Mouse (Mus musculus) kidney, adult 11 months (tissue): ENCODE results near the gene Adamts16.
"Not testable (repeated sequence)": the region's sequence is repeated elsewhere in the genome, so short reads cannot be mapped to it uniquely, and the experiment has no call there.

Experiments
- DNase-seq: peaks from one replicate; pipeline ENCODE4 v3.0.0; 2022

Adamts16 gene

DNA sequence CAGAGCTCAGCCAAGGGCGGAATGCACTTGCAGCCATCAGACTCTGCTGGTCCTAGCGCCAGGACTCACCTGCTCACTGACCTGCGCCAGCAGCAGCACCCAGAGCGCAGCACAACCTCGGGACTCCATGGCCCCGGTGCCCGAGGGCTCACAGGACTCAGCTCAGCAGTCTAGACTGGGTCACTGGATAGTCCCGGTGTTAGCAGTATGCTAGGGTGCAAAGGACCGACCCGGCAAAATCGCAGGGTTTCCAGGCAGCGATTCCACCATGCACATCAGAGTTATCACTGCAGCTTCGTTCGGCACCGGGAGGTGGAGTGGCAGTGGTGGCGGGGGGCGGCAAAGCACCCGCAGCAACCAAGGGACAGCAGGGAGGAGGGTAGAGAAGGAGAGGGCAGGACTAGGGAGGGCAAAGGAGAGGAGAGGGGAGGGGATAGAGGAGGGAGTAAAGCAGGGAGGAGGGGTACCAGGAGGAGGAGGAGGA lies at the start of gene Adamts16:
TSS of gene Adamts16 (minus strand) at position 391 of the 484 bp plus-strand sequence.
- peak; percentile 18 for DNase-seq

DNA sequence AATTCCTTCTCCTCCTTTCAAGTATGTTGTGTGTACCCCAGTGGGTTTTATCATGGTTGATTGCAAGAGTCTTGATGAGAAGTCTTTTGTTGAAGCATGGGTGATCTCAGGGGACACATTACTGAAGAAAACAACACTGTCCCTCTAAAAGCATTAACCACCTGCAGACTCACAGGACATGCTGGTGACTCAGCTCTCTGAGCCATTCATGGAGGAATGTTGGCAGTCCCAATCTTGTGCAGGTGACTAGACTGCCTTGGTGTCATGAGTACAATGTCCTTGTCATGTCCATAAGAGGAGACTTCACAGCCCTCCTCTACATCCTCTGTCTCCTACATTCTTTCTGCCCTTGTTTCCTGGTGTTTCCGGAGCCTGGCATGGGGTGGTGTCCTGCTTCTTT lies 45.5 kb upstream of the Adamts16 start:
- no peak for DNase-seq

DNA sequence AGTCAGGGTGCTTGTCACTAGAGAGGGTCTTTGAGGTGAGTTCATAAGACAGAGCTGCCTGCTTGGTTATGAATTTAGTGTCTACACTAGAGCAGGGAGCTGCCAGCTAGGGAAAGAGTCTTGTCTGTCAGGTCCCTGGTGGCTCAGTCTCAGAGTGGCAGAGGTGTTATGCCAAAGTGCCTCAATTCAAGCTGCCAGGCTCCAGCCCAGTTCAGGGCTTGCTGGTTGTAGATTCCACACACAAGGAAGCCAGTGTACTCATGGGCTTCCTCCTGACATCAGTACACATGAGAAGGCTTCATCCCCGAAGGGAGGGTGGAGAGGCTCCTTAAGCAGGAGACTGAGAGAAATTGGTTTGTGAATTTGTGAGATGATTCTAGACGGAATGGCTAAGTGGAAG lies 43.4 kb upstream of the Adamts16 start:
- DNase-seq = no peak

- DNase-seq = no peak
Observed at GRCm38 (mm10) chr13:70883891-70884890, 42.6 kb upstream of the Adamts16 start.

DNA sequence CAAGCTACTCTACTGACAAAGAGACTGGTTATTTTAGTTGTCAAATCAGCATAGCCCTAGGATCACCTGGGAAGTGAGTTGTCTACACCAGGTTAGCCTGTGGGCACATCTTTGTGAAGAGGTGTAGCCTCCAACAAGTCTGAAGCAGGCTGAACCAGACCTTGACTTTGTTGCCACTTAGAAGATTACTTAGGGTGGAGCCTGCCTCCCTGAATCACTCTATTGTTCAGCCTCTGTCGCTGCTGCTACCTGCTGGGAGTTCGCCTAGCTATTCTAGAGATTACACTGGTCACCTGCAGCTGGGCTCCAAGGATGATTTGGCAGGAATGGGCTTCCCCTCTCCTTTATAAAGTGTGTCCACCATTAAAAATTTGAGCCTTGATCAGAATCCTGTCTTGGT lies 38.4 kb upstream of the Adamts16 start:
- DNase-seq = not testable (repeated sequence)

GRCm38 (mm10) chr13:70877550-70877913 lies 35.9 kb upstream of the Adamts16 start:
- no peak for DNase-seq

- DNase-seq = no peak
Observed at GRCm38 (mm10) chr13:70876648-70877549, 35.3 kb upstream of the Adamts16 start.

GRCm38 (mm10) chr13:70875411-70875949 lies 33.9 kb upstream of the Adamts16 start:
- no peak for DNase-seq

DNA sequence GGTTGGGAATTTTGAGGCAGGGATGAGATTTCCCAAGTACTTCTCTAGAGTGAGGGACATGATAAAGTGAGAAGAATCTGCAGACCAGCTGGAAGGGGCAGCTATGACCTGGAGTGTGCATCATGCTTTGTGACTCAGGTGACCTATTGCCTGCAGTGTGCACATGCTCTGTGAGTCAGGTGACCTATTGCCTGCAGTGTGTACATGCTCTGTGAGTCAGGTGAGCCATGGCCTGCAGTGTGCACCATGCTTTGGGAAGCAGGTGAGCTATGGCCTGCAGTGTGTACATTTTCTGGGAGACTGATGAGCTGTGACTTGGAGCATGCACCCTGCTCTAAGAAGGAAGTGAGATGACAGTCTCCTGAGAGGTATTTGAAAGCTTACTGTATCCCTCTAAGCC lies 33.1 kb upstream of the Adamts16 start:
- no peak for DNase-seq

- DNase-seq = peak; percentile 41
Observed at GRCm38 (mm10) chr13:70873851-70874250, 32.2 kb upstream of the Adamts16 start.

DNA sequence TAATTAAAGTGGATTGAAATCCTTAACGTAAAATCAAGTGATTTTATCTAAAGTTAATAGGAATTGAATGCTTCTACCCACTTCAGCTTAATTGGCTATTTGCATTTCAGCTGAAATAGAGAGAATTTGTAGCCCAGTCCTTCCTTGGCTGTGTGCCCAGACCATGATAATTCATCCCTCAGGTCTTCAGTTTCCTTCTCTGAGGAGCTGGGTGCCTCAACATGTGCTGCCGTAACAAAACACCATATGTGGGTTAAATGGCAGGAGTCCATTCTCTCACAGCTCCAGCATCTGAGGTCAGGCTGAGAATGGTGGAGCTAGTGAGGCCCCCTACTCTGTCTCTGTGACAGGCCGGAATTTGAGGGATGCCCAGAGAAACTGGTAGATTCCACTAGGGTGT lies 29.4 kb upstream of the Adamts16 start:
- DNase-seq = no peak

- peak; percentile 48 for DNase-seq
Observed at GRCm38 (mm10) chr13:70866971-70867625, 25.5 kb upstream of the Adamts16 start.

- DNase-seq = no peak
Observed at GRCm38 (mm10) chr13:70865867-70866266, 24.3 kb upstream of the Adamts16 start.

DNA sequence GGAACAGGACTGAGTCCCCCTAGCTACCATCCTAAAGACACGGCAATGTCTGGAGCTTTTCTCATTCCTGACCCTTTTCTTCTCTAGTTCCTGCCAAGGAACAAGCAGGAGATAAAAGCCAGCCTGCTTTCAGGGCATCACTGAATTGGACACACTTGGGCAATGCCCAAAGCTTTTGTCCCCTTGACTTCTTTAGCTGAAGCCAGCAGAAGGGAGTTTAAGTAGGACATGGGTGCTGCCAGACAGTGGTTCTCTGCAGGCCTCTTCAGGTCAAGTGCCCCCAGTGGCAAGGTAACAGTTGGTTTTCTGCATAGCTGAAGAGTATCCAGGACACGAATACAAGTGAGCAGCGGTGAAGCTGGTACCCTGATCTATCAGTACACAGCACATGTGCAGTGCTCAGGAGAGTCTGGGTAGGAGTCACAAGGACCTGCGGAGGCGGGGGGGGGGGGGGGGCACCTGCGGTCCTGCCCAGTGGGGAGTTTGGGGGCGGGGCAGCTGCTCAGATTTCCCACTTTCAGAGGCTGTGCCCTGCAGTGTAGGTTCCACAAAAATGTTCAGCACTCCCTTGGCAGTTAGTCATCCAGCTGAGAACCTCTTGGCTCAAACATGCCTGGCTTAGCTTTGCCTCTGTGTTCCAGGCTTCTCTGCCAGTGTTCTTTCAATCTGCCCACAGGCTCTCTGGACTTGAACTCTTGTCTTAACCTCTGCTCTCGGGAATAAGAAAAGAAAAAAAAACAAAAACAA lies 20.7 kb upstream of the Adamts16 start:
- no peak for DNase-seq

DNA sequence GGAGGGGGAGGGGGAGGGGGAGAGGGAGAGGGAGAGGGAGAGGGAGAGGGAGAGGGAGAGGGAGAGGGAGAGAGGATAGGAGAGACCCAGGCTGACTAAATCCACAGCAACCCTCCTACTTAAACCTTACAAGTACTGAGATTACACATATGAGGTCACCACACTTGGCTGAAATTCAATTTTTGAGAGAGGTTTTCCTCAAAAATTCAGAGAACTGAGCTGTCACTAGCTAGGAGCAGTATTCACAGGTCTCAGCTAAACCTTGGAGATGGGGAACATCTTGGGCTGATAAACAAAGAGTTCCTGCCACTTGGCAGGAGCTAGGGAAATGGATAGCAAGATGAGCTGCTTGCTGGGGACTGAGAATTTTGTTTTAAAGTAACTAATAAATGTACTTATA lies 12.0 kb upstream of the Adamts16 start:
- no peak for DNase-seq

GRCm38 (mm10) chr13:70846933-70847332 lies 5.3 kb upstream of the Adamts16 start:
- no peak for DNase-seq

- peak; percentile 61 for DNase-seq
Observed at GRCm38 (mm10) chr13:70845526-70845925, 3.9 kb upstream of the Adamts16 start.

DNA sequence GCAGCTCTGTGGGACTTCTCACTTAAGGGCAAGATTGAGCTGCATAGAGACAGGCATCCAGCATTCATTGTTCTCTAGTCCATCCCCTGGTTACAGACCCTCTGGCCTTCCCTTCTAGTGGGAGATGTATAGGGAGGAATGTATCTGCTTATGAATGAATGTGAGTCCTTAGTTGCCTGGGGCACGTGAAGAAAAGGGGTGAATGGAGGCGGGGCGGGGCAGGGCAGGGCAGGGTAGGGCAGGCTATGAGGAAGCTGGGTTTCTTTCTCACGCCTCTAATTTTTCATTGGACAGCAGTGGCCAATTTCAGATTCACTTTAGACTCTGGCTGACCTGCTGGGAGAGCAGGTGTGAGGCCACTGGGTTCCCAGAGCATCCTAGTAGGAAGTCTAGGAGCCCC lies 515 bp upstream of the Adamts16 start:
- DNase-seq = no peak

DNA sequence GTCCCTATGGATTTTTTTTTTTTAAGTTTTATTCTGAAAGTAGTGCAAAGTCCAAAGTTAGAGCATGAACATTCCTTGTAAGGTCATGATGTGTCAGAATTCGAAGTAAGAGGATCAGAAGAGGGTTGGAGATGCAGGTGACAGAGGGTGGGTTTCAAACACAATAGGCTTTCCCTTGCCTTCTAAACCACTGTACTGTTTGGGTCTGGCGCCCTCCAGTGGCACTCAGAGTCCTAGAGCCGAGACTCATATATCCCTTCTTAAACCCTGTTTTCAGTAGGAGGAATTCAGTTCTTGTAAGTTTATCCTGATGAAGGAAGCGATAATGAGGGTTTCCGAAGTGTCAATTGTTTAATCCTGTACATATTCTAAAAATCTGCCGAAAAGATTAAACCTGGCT lies 1.4 kb downstream of the Adamts16 start:
- DNase-seq = peak; percentile 44

GRCm38 (mm10) chr13:70837571-70837970 lies 4.0 kb downstream of the Adamts16 start:
- no peak for DNase-seq

DNA sequence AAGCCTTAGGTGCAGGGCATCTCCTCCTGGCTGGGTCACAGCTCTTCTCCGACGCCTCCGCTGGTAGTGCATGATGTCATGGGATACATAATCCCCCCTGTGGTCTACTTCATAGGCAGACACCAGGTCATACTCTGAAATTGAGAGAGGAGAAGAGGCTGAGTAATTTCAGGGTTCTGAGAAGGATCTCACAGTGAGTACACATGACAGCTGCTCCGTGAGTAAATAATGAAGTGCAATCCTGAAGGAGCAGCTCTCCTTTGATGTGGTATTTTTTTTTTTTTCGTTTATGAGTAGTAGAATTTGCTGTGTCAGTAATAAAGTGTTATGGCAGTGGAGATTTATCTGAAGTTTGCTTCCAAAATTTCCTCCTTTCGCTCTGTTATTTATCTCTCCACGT lies 5.4 kb downstream of the Adamts16 start:
- no peak for DNase-seq
